Mouse (Mus musculus) myocyte (in vitro differentiated cells): ENCODE results near the gene Rbfox1. TPM values are rescaled to one million over a fixed set of nuclear protein-coding genes. Genes with fewer than 3 reads are reported as not detected.

Source experiments
- H3K27me3 ChIP-seq: one replicate; pipeline ENCODE4 v1.6.1; 2011; ENCODE audit not compliant: control insufficient read depth, insufficient read depth, insufficient read length
- H3K36me3 ChIP-seq: one replicate; pipeline ENCODE4 v1.6.1; 2011; ENCODE audit not compliant: control insufficient read depth, insufficient read depth
- H3K4me2 ChIP-seq: one replicate; pipeline ENCODE4 v1.6.1; 2011; ENCODE audit warnings: low read depth, control low read depth
- H3K4me3 ChIP-seq: one replicate; pipeline ENCODE4 v1.5.1; 2011; ENCODE audit warnings: mild to moderate bottlenecking, control low read depth, moderate library complexity
- H3K79me2 ChIP-seq: one replicate; pipeline ENCODE4 v1.6.1; 2011; ENCODE audit not compliant: control insufficient read depth, insufficient read depth
- H3ac ChIP-seq: one replicate; pipeline ENCODE4 v1.6.1; 2011; ENCODE audit not compliant: control insufficient read depth, insufficient read length
- CEBPB ChIP-seq: IDR thresholded peaks from 2 replicates; pipeline ENCODE4 v1.6.1; 2011; ENCODE audit warnings: mild to moderate bottlenecking, moderate library complexity; ENCODE audit not compliant: poor library complexity, insufficient read depth, severe bottlenecking
- E2F4 ChIP-seq: IDR thresholded peaks from one replicate; pipeline ENCODE4 v1.6.1; 2011; ENCODE audit warnings: mild to moderate bottlenecking, control low read depth, moderate library complexity; ENCODE audit not compliant: insufficient read depth
- MAX ChIP-seq: IDR thresholded peaks from one replicate; pipeline ENCODE4 v1.6.1; 2011; ENCODE audit warnings: low read depth, mild to moderate bottlenecking, control low read depth
- MYOD1 ChIP-seq, 3 experiments: IDR thresholded peaks; one replicate each; pipeline ENCODE4 v1.6.1; 2011; ENCODE audit warnings: control low read depth in 2 of 3, low read depth in 2 of 3, mild to moderate bottlenecking in 2 of 3, moderate library complexity in 1 of 3; ENCODE audit not compliant: insufficient read length in 2 of 3, control insufficient read depth in 1 of 3
- MYOG ChIP-seq, 3 experiments: IDR thresholded peaks; one replicate each; pipeline ENCODE4 v1.6.1; 2011; ENCODE audit warnings: control low read depth in 2 of 3, low read depth in 2 of 3, mild to moderate bottlenecking in 2 of 3; ENCODE audit not compliant: insufficient read length in 2 of 3, control insufficient read depth in 1 of 3, insufficient read depth in 1 of 3
- POLR2A ChIP-seq: IDR thresholded peaks from one replicate; pipeline ENCODE4 v1.6.1; 2011; ENCODE audit warnings: low read depth, mild to moderate bottlenecking, control low read depth, moderate library complexity; ENCODE audit not compliant: insufficient read length
- POLR2AphosphoS2 ChIP-seq: IDR thresholded peaks from one replicate; pipeline ENCODE4 v1.6.1; 2011; ENCODE audit warnings: low read depth, control low read depth; ENCODE audit not compliant: insufficient read length
- REST ChIP-seq: IDR thresholded peaks from one replicate; pipeline ENCODE4 v1.6.1; 2011; ENCODE audit warnings: mild to moderate bottlenecking, control low read depth, moderate library complexity; ENCODE audit not compliant: insufficient read depth, insufficient read length
- SRF ChIP-seq: IDR thresholded peaks from one replicate; pipeline ENCODE4 v1.6.1; 2011; ENCODE audit warnings: low read depth; ENCODE audit not compliant: control insufficient read depth, insufficient read length
- TCF12 ChIP-seq: IDR thresholded peaks from one replicate; pipeline ENCODE4 v1.6.1; 2011; ENCODE audit warnings: mild to moderate bottlenecking, control low read depth; ENCODE audit not compliant: poor library complexity, insufficient read depth, severe bottlenecking
- TCF3 ChIP-seq: IDR thresholded peaks from one replicate; pipeline ENCODE4 v1.6.1; 2011; ENCODE audit warnings: low read depth, control low read depth; ENCODE audit not compliant: insufficient read length
- USF1 ChIP-seq: IDR thresholded peaks from one replicate; pipeline ENCODE4 v1.6.1; 2011; ENCODE audit warnings: low read depth, mild to moderate bottlenecking, control low read depth, moderate library complexity
- polyA plus RNA-seq: library from polyadenylated mRNA; unstranded; fragments of >200 nt; fragmentation: generic; extraction: Trizol; gene quantifications from one replicate; pipeline ENCODE4 v1.2.1, GENCODE M21; 2012; ENCODE audit warnings: missing spikeins

The Rbfox1 gene
- polyA plus RNA-seq, 1 experiment: 8.3 TPM

DNA sequence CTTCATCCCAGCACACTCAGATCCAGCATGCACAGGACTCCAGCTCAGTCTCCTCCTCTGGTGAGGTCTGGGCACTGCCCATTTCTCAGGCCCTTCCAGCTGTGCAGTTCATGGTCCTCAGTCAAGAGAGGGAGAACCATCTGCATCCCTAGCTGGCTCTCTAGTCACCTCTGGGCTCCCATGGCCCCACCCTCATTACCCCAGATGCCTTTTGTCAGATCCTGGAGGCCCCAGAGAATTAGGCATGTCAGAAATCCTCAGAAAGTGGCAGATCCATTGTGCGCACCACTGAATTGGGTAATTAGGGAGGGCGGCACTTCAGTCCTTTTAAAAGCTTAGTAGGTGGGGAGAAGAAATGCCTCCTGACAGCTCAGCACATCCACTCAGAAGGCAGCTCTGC, 32.1 kb upstream of the Rbfox1 start:
- no peak overlapping the region for H3ac ChIP-seq
- no peaks in the 10 kb centered on the region for H3K36me3 ChIP-seq
- no peaks in the 10 kb centered on the region for H3K79me2 ChIP-seq
- no peak overlapping the region for H3K4me2 ChIP-seq
- H3K4me3 ChIP-seq: no peak overlapping the region
- TF ChIP-seq POLR2AphosphoS2 (no peak), CEBPB (no peak), E2F4 (no peak), MAX (no peak), SRF (no peak), POLR2A (no peak), TCF12 (no peak), MYOD1 (IDR thresholded peaks at IDR 0.05; ENCODE audit: control insufficient read depth in 1 of 3, insufficient read length in 2 of 3, low read depth in 2 of 3) (no peak), REST (no peak), MYOG (IDR thresholded peaks at IDR 0.05; ENCODE audit: control insufficient read depth in 1 of 3, insufficient read depth in 1 of 3, insufficient read length in 2 of 3, low read depth in 2 of 3) (no peak), USF1 (no peak), TCF3 (no peak)
- no peaks in the 10 kb centered on the region for H3K27me3 ChIP-seq

DNA sequence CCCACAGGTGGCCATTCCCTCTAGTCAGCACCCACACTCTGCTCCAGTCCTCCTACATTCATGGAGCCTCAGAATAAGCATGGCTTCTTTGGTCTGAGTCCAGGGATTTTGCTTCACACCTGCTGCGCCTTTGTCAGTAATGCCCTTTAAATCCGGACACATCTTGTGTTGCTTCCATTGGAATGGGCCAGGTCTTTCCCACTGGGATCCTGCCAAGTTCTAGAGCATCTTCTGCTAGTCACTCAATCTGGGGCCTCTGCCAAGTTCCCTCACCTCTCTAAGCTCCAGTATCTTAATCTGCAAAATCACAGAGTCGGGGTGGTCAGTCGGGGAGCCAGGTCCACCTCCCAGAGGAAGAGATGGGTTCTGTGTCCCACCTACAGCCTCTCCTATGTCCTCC, 20.8 kb upstream of the Rbfox1 start:
- Histone ChIP-seq H3K36me3 (no peaks in the 10 kb centered on the region), H3ac (no peak overlapping the region), H3K4me3 (no peak overlapping the region), H3K4me2 (no peak overlapping the region), H3K27me3 (no peaks in the 10 kb centered on the region), H3K79me2 (no peaks in the 10 kb centered on the region)
- no peak for TF ChIP-seq TCF12
- no peak for TF ChIP-seq E2F4
- TF ChIP-seq MYOD1 (IDR thresholded peaks at IDR 0.05; ENCODE audit: control insufficient read depth in 1 of 3, insufficient read length in 2 of 3, low read depth in 2 of 3): no peak
- no peak for TF ChIP-seq POLR2AphosphoS2
- no peak for TF ChIP-seq POLR2A
- no peak for TF ChIP-seq SRF

DNA sequence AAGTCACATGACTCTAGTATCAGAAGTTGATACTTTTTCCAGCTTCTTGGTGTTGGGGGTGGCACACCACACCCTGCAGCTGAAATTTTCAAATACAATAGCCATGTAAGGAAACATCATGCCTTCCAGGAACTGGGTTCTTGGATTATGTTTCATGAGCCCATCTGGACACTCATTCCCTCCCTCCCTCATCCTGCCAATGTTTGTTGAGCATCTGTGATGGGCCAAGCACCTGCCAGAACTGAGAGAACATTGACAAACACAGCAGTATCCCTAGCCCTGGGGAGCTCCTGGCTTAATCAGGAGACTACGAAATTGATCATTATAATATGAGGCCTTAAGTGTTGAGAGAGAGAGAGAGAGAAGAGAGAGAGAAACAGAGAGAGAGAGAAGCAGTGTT, 18.2 kb upstream of the Rbfox1 start:
- TF ChIP-seq POLR2A (no peak), TCF3 (no peak), MYOG (IDR thresholded peaks at IDR 0.05; ENCODE audit: control insufficient read depth in 1 of 3, insufficient read depth in 1 of 3, insufficient read length in 2 of 3, low read depth in 2 of 3) (no peak), SRF (no peak), REST (no peak), CEBPB (no peak), MAX (no peak), POLR2AphosphoS2 (no peak), MYOD1 (IDR thresholded peaks at IDR 0.05; ENCODE audit: control insufficient read depth in 1 of 3, insufficient read length in 2 of 3, low read depth in 2 of 3) (no peak)
- no peaks in the 10 kb centered on the region for H3K27me3 ChIP-seq
- H3K79me2 ChIP-seq: no peaks in the 10 kb centered on the region
- no peak overlapping the region for H3K4me3 ChIP-seq
- no peak overlapping the region for H3ac ChIP-seq
- no peak overlapping the region for H3K4me2 ChIP-seq
- H3K36me3 ChIP-seq: no peaks in the 10 kb centered on the region

DNA sequence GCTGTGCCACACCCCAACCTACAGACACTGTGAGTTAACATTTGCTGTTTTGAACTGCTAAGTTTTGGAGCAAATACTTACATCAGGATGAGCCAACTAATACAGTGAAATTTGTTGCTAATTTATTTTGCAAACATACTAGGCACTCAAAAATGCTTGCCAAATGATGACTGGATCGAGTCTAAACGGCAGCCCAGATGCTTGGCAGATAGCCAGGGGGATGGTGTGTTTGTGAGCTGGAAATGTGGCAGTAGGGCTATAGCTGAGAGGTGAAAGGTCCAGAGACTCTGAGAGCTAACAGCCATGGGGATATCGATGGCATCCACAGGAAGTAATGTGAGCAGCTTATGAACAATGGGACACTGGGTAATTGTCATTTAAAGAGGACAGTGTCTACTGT, 14.8 kb upstream of the Rbfox1 start:
- TF ChIP-seq MYOG (IDR thresholded peaks at IDR 0.05; ENCODE audit: control insufficient read depth in 1 of 3, insufficient read depth in 1 of 3, insufficient read length in 2 of 3, low read depth in 2 of 3): no peak
- TF ChIP-seq MYOD1 (IDR thresholded peaks at IDR 0.05; ENCODE audit: control insufficient read depth in 1 of 3, insufficient read length in 2 of 3, low read depth in 2 of 3): no peak
- no peak for TF ChIP-seq CEBPB
- TF ChIP-seq E2F4: no peak
- TF ChIP-seq TCF12: no peak
- no peak for TF ChIP-seq POLR2A
- no peak for TF ChIP-seq SRF
- no peak for TF ChIP-seq REST
- no peak for TF ChIP-seq TCF3
- TF ChIP-seq POLR2AphosphoS2: no peak
- TF ChIP-seq MAX: no peak
- Histone ChIP-seq H3K27me3 (no peaks in the 10 kb centered on the region), H3K4me2 (no peak overlapping the region), H3K79me2 (no peaks in the 10 kb centered on the region), H3K36me3 (no peaks in the 10 kb centered on the region), H3K4me3 (no peak overlapping the region), H3ac (no peak overlapping the region)

DNA sequence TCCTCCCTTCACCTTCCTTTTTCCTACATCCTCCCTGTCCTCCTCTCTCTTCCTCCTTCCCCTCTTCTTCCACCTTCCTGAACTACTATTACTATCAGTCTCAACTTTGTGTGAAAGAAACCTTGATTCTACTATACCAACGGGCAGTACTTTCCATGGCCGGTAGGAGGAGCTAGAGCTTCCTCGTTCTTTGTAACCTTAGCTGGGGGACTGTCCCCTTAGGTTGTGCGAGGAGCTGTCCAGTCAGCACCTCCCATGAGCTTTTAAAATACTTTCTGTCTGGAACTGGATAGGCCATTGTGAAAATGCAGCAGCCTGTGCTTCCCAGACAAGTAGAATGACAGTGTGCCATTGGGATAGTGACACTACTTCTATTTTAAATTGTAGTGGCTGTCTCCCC, 3.3 kb upstream of the Rbfox1 start:
- H3K4me2 ChIP-seq: no peak overlapping the region
- H3K4me3 ChIP-seq: no peak overlapping the region
- H3ac ChIP-seq: no peak overlapping the region
- H3K79me2 ChIP-seq: no peaks in the 10 kb centered on the region
- H3K27me3 ChIP-seq: no peaks in the 10 kb centered on the region
- TF ChIP-seq MYOG (IDR thresholded peaks at IDR 0.05; ENCODE audit: control insufficient read depth in 1 of 3, insufficient read depth in 1 of 3, insufficient read length in 2 of 3, low read depth in 2 of 3): no peak
- no peak for TF ChIP-seq MAX
- TF ChIP-seq TCF12: no peak
- no peak for TF ChIP-seq POLR2AphosphoS2
- no peak for TF ChIP-seq POLR2A
- TF ChIP-seq SRF: no peak
- TF ChIP-seq E2F4: no peak
- no peak for TF ChIP-seq MYOD1 (IDR thresholded peaks at IDR 0.05; ENCODE audit: control insufficient read depth in 1 of 3, insufficient read length in 2 of 3, low read depth in 2 of 3)
- no peaks in the 10 kb centered on the region for H3K36me3 ChIP-seq
